Mouse (Mus musculus) CH12.LX (cell line): ENCODE measurements around the gene BC048507. TPM values are rescaled to one million over a fixed set of nuclear protein-coding genes. Genes with fewer than 3 reads are reported as not detected.

Experiments
- DNase-seq: peaks from one replicate; pipeline ENCODE4 v3.0.0-alpha.2; 2013; ENCODE audit errors: extremely low read depth
- H3K27ac ChIP-seq: 2 replicates; pipeline ENCODE4 v1.5.1; 2012; ENCODE audit warnings: low read depth, mild to moderate bottlenecking, control low read depth, moderate library complexity; ENCODE audit not compliant: insufficient read depth
- H3K27me3 ChIP-seq: replicated peaks from 2 replicates; pipeline ENCODE3; 2012; ENCODE audit warnings: inconsistent platforms
- H3K36me3 ChIP-seq, 2 experiments: replicated peaks in 1 of 2; 2 replicates each; pipeline versions ENCODE3 to v1.6.1; 2012; ENCODE audit warnings: inconsistent platforms in 1 of 2, low read length in 1 of 2, mild to moderate bottlenecking in 1 of 2, mixed read lengths in 1 of 2, moderate library complexity in 1 of 2; ENCODE audit not compliant: control insufficient read depth in 1 of 2, insufficient read depth in 1 of 2
- H3K4me1 ChIP-seq, 2 experiments: 2 replicates each; pipeline ENCODE4 v1.6.1; 2012; ENCODE audit warnings: inconsistent platforms in 1 of 2, moderate library complexity in 1 of 2; ENCODE audit not compliant: insufficient read depth in 2 of 2, control insufficient read depth in 1 of 2
- H3K4me2 ChIP-seq: 2 replicates; pipeline ENCODE4 v1.6.1; 2012; ENCODE audit warnings: low read depth, mild to moderate bottlenecking, control low read depth; ENCODE audit not compliant: poor library complexity, insufficient read depth, severe bottlenecking
- H3K4me3 ChIP-seq, 3 experiments: fragments of 150-350 bp in 1 of 3; sonication (generic) in 1 of 3; replicated peaks in 1 of 3; 2 replicates each; pipeline versions ENCODE3 to v1.5.1; 2011 to 2012; ENCODE audit warnings: low read depth in 2 of 3, low read length in 2 of 3, mild to moderate bottlenecking in 2 of 3, moderate library complexity in 2 of 3, control low read depth in 1 of 3, improper control_type of control experiment in 1 of 3, inconsistent platforms in 1 of 3, mixed read lengths in 1 of 3; ENCODE audit not compliant: poor library complexity in 1 of 3
- H3K79me2 ChIP-seq: replicated peaks from 2 replicates; pipeline ENCODE4 v1.6.1; 2012; ENCODE audit warnings: mild to moderate bottlenecking, moderate library complexity; ENCODE audit not compliant: control insufficient read depth, poor library complexity, insufficient read depth, severe bottlenecking; ENCODE audit errors: extremely low read depth
- H3K9ac ChIP-seq: 2 replicates; pipeline ENCODE4 v1.6.1; 2012; ENCODE audit warnings: low read depth, mild to moderate bottlenecking, control low read depth, moderate library complexity; ENCODE audit not compliant: insufficient read depth
- H3K9me3 ChIP-seq: replicated peaks from 2 replicates; pipeline ENCODE3; 2012; ENCODE audit warnings: low read length, inconsistent platforms, mixed read lengths
- BHLHE40 ChIP-seq: IDR thresholded peaks from 2 replicates; pipeline ENCODE4 v1.6.1; 2011; ENCODE audit warnings: mild to moderate bottlenecking, low read depth, low read length, improper control_type of control experiment
- ELF1 ChIP-seq: IDR thresholded peaks from 2 replicates; pipeline ENCODE4 v1.6.1; 2014; ENCODE audit warnings: low read depth, mild to moderate bottlenecking, inconsistent platforms, low read length, improper control_type of control experiment
- EP300 ChIP-seq: IDR thresholded peaks from 2 replicates; pipeline ENCODE4 v1.6.1; 2011; ENCODE audit warnings: low read length, improper control_type of control experiment
- HCFC1 ChIP-seq: IDR thresholded peaks from 2 replicates; pipeline ENCODE4 v1.6.1; 2012; ENCODE audit warnings: low read depth, mild to moderate bottlenecking, inconsistent platforms, low read length, improper control_type of control experiment
- IRF4 ChIP-seq: IDR thresholded peaks from 2 replicates; pipeline ENCODE4 v1.6.1; 2014; ENCODE audit warnings: low read depth, mild to moderate bottlenecking, inconsistent platforms, low read length, improper control_type of control experiment
- JUND ChIP-seq: conservative IDR thresholded peaks from 2 replicates; pipeline ENCODE4 v1.6.1; 2011; ENCODE audit warnings: low read depth, low read length, improper control_type of control experiment
- KAT2A ChIP-seq: IDR thresholded peaks from 2 replicates; pipeline ENCODE4 v1.6.1; 2012; ENCODE audit warnings: low read length, improper control_type of control experiment, inconsistent platforms; ENCODE audit not compliant: insufficient replicate concordance
- MXI1 ChIP-seq: IDR thresholded peaks from 2 replicates; pipeline ENCODE4 v1.6.1; 2011; ENCODE audit warnings: mild to moderate bottlenecking, low read depth, low read length, improper control_type of control experiment
- MYC ChIP-seq: IDR thresholded peaks from 2 replicates; pipeline ENCODE4 v1.6.1; 2011; ENCODE audit warnings: low read depth, mild to moderate bottlenecking, improper control_type of control experiment, low read length
- NRF1 ChIP-seq: IDR thresholded peaks from 2 replicates; pipeline ENCODE4 v1.6.1; 2014; ENCODE audit warnings: low read depth, mild to moderate bottlenecking, inconsistent platforms, low read length, improper control_type of control experiment, moderate library complexity
- PAX5 ChIP-seq: IDR thresholded peaks from 2 replicates; pipeline ENCODE4 v1.6.1; 2012; ENCODE audit warnings: low read length, inconsistent platforms, mixed read lengths
- POLR2A ChIP-seq: IDR thresholded peaks from 2 replicates; pipeline ENCODE4 v1.6.1; 2011; ENCODE audit warnings: low read depth, mild to moderate bottlenecking, improper control_type of control experiment, low read length
- POLR2AphosphoS2 ChIP-seq: IDR thresholded peaks from 2 replicates; pipeline ENCODE4 v1.6.1; 2011; ENCODE audit warnings: low read depth, low read length, improper control_type of control experiment
- RAD21 ChIP-seq: IDR thresholded peaks from 2 replicates; pipeline ENCODE4 v1.6.1; 2011; ENCODE audit warnings: low read depth, mild to moderate bottlenecking, low read length, improper control_type of control experiment, moderate library complexity
- SMC3 ChIP-seq: IDR thresholded peaks from 2 replicates; pipeline ENCODE4 v1.6.1; 2011; ENCODE audit warnings: low read depth, low read length, improper control_type of control experiment
- TBP ChIP-seq: conservative IDR thresholded peaks from 2 replicates; pipeline ENCODE4 v1.6.1; 2011; ENCODE audit warnings: low read depth, low read length, improper control_type of control experiment
- TCF12 ChIP-seq: IDR thresholded peaks from 2 replicates; pipeline ENCODE4 v1.6.1; 2014; ENCODE audit warnings: low read depth, mild to moderate bottlenecking, inconsistent platforms, low read length, improper control_type of control experiment
- USF1 ChIP-seq: IDR thresholded peaks from 2 replicates; pipeline ENCODE4 v1.6.1; 2014; ENCODE audit warnings: low read depth, mild to moderate bottlenecking, inconsistent platforms, low read length, improper control_type of control experiment
- ZKSCAN1 ChIP-seq: IDR thresholded peaks from 2 replicates; pipeline ENCODE4 v1.6.1; 2012; ENCODE audit warnings: low read depth, inconsistent platforms, low read length, improper control_type of control experiment, borderline replicate concordance
- ZNF384 ChIP-seq: IDR thresholded peaks from 2 replicates; pipeline ENCODE4 v1.6.1; 2012; ENCODE audit warnings: low read depth, low read length, improper control_type of control experiment, inconsistent platforms
- dilution Hi-C: fragments of 300-500 bp; cut with MboI; formaldehyde crosslinking; loops from 2 replicates; pipeline ENCODE4 v1.14.3; 2020; ENCODE audit warnings: low sequenced_read_pairs; ENCODE audit not compliant: extremely low pct_unique_long_range_greater_than_20kb, extremely low pct_ligation_motif_present
- in situ Hi-C: fragments of 300-500 bp; cut with MboI; formaldehyde crosslinking; loops from 3 replicates; pipeline ENCODE4 v1.14.3; 2019; ENCODE audit warnings: low sequenced_read_pairs, low pct_ligation_motif_present, low pct_unique_long_range_greater_than_20kb, mixed read lengths
- polyA plus RNA-seq: library from polyadenylated mRNA; unstranded; fragments of >175 nt; gene quantifications from 2 replicates; pipeline ENCODE4 v1.2.1, GENCODE M21; 2012; ENCODE audit warnings: low read depth; ENCODE audit not compliant: insufficient read length
- total RNA-seq, 2 experiments: library from RNA; depleted of rRNA; stranded (reverse); fragments of 300-350 nt in 1 of 2; fragments of >200 nt in 1 of 2; gene quantifications; 2 replicates each; pipeline ENCODE4 v1.2.3; 2012 to 2014

BC048507 gene
- total and polyA plus RNA-seq, 3 experiments, result not detected

GRCm38 (mm10) chr13:67853130-67853529, 10.0 kb upstream of the BC048507 start:
- Histone ChIP-seq H3K9me3 (no peaks in the 10 kb centered on the region), H3K27ac (no peak overlapping the region), H3K4me2 (no peak overlapping the region), H3K79me2 (no peaks in the 10 kb centered on the region), H3K4me1 (no peaks in the 10 kb centered on the region), H3K36me3 (no peaks in the 10 kb centered on the region), H3K9ac (no peak overlapping the region), H3K4me3 (no peak overlapping the region), H3K27me3 (peaks cover 4% of the 10 kb centered on the region)
- in situ Hi-C loops, result no loop called here
- TF ChIP-seq RAD21, result no peak
- no peak for TF ChIP-seq MXI1
- TF ChIP-seq ELF1, result no peak
- no peak for TF ChIP-seq TBP
- TF ChIP-seq SMC3, result no peak
- dilution Hi-C loops, result no loop called here
- no peak for DNase-seq

- Histone ChIP-seq H3K4me3 (no peak overlapping the region), H3K79me2 (no peaks in the 10 kb centered on the region), H3K36me3 (no peaks in the 10 kb centered on the region), H3K4me2 (no peak overlapping the region), H3K4me1 (no peaks in the 10 kb centered on the region), H3K9me3 (no peaks in the 10 kb centered on the region), H3K27ac (no peak overlapping the region), H3K9ac (no peak overlapping the region), H3K27me3 (peaks cover 2% of the 10 kb centered on the region)
- in situ Hi-C loops, result no loop called here
- no peak for DNase-seq
- TF ChIP-seq PAX5 (no peak), ZKSCAN1 (no peak), ELF1 (no peak), TCF12 (no peak), POLR2AphosphoS2 (no peak), NRF1 (no peak), RAD21 (no peak), KAT2A (no peak), SMC3 (no peak), IRF4 (no peak), HCFC1 (no peak), MYC (no peak), POLR2A (no peak), BHLHE40 (no peak), ZNF384 (no peak), USF1 (no peak), EP300 (no peak), JUND (no peak)
- dilution Hi-C loops, result no loop called here
Observed at GRCm38 (mm10) chr13:67853983-67854382, 9.1 kb upstream of the BC048507 start.
